Mouse (Mus musculus) cortical plate, adult 2 months (tissue): ENCODE results near the gene Flywch1. TPM values are rescaled to one million over a fixed set of nuclear protein-coding genes. Genes with fewer than 3 reads are reported as not detected.

Source experiments
- H3K27ac ChIP-seq: fragments of 200-500 bp; 2 replicates; pipeline ENCODE4 v1.5.1; 2012; ENCODE audit warnings: low read length, control low read depth, inconsistent platforms; ENCODE audit not compliant: insufficient read depth
- H3K4me1 ChIP-seq: fragments of 200-500 bp; 2 replicates; pipeline ENCODE4 v1.6.1; 2011; ENCODE audit warnings: low read length; ENCODE audit not compliant: control insufficient read depth, insufficient read depth
- H3K4me3 ChIP-seq: fragments of 200-500 bp; 2 replicates; pipeline ENCODE4 v1.5.1; 2011; ENCODE audit warnings: mild to moderate bottlenecking, low read length, control low read depth; ENCODE audit not compliant: insufficient read depth
- CTCF ChIP-seq: fragments of 200-500 bp; IDR thresholded peaks from 2 replicates; pipeline ENCODE4 v1.5.1; 2011; ENCODE audit warnings: mild to moderate bottlenecking, control low read depth, low read length; ENCODE audit not compliant: insufficient read depth; ENCODE audit errors: extremely low read depth
- POLR2A ChIP-seq: fragments of 200-500 bp; IDR thresholded peaks from 2 replicates; pipeline ENCODE4 v1.6.1; 2011; ENCODE audit warnings: mild to moderate bottlenecking, low read length, control low read depth; ENCODE audit not compliant: insufficient read depth; ENCODE audit errors: extremely low read depth
- polyA plus RNA-seq: library from polyadenylated mRNA; depleted of rRNA; stranded (reverse); fragments of >200 nt; gene quantifications from 2 replicates; pipeline ENCODE4 v1.2.3, GENCODE M21; 2012; rRNA removed

Flywch1 gene
- polyA plus RNA-seq, result 257 and 259 TPM in 2 replicates

- peak within 1 kb of the TSS; percentile 97 for H3K4me3 ChIP-seq
- H3K27ac ChIP-seq, result peak within 1 kb of the TSS; percentile 77
- TF ChIP-seq POLR2A (peak; percentile 75; the same call in 1 of the 2 replicates), CTCF (no peak)
- H3K4me1 ChIP-seq, result peaks cover 6% of the 10 kb centered on the region
Observed at GRCm38 (mm10) chr17:23771284-23772218, at the start of gene Flywch1. Flywch1 (minus strand) TSS chr17:23771602.

DNA sequence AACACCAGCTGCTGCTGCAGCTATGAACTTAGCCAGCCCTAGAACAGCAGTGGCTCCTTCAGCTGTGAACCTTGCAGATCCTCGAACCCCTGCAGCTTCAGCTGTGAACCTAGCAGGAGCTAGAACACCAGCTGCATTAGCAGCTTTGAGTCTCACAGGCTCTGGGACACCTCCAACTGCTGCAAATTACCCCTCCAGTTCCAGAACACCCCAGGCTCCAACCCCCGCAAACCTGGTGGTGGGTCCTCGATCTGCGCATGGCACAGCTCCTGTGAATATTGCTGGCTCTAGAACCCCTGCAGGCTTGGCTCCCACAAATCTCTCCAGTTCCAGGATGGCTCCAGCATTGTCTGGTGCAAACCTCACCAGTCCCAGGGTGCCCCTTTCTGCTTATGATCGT, 49.3 kb upstream of the Flywch1 start:
- H3K4me3 ChIP-seq, result no peak overlapping the region
- H3K4me1 ChIP-seq, result no peaks in the 10 kb centered on the region
- no peak overlapping the region for H3K27ac ChIP-seq
- no peak for TF ChIP-seq CTCF
- TF ChIP-seq POLR2A, result no peak

DNA sequence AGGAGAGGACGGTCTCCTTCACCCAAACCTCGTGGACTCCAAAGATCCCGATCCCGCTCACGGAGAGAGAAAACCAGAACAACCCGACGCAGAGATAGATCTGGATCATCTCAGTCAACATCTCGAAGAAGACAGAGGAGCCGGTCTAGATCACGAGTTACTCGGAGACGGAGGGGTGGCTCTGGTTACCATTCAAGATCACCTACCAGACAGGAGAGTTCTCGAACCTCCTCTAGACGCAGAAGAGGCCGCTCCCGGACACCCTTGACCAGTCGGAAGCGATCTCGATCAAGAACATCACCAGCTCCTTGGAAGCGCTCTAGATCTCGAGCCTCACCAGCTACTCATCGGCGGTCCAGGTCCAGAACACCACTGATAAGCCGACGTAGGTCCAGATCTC, 47.8 kb upstream of the Flywch1 start:
- no peak overlapping the region for H3K4me3 ChIP-seq
- H3K27ac ChIP-seq, result no peak overlapping the region
- TF ChIP-seq POLR2A (no peak), CTCF (no peak)

DNA sequence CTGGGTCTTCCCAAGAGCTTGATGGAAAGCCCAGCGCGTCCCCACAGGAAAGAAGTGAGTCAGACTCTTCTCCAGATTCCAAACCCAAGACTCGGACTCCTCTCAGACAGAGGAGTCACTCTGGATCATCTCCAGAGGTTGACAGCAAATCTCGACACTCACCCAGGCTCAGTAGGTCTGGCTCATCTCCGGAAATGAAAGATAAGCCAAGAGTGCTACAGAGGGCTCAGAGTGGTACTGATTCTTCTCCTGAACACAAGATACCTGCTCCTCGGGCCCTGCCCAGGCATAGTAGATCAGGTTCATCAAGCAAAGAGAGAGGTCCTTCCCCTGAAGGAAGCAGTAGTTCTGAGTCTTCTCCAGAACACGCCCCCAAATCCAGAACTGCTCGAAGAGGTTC, 47.2 kb upstream of the Flywch1 start:
- H3K4me1 ChIP-seq, result no peaks in the 10 kb centered on the region
- H3K27ac ChIP-seq, result no peak overlapping the region
- H3K4me3 ChIP-seq, result no peak overlapping the region
- TF ChIP-seq POLR2A (no peak), CTCF (no peak)

More for the DNA sequence above, 47.8 kb upstream of the Flywch1 start:
- H3K4me1 ChIP-seq, result no peaks in the 10 kb centered on the region

GRCm38 (mm10) chr17:23815641-23816040, 44.2 kb upstream of the Flywch1 start:
- Histone ChIP-seq H3K27ac (no peak overlapping the region), H3K4me3 (no peak overlapping the region), H3K4me1 (no peaks in the 10 kb centered on the region)
- TF ChIP-seq CTCF, result no peak
- TF ChIP-seq POLR2A, result no peak

DNA sequence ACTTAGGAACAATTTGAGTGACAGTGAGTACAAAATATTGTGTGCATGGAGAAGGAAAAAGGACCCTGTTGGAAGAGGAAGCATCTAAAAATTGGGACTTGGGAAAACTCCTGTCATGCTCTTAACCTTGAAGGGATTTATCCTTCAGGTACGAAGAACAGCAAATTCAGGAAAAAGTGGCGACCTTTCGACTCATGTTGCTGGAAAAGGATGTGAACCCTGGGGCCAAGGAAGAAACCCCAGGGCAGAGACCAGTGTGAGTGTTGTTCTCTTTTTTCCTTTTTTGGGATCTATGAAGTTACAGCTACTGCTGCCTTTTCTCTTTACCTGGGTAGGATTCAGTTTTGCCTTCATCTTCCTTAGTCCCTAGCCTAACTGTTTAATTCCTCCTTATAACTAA, 36.5 kb upstream of the Flywch1 start:
- Histone ChIP-seq H3K4me1 (0 out of 2 replicates have a peak, but pooled peaks cover 1% of the 10 kb centered on the region), H3K4me3 (no peak overlapping the region), H3K27ac (no peak overlapping the region)
- TF ChIP-seq POLR2A (no peak), CTCF (no peak)

DNA sequence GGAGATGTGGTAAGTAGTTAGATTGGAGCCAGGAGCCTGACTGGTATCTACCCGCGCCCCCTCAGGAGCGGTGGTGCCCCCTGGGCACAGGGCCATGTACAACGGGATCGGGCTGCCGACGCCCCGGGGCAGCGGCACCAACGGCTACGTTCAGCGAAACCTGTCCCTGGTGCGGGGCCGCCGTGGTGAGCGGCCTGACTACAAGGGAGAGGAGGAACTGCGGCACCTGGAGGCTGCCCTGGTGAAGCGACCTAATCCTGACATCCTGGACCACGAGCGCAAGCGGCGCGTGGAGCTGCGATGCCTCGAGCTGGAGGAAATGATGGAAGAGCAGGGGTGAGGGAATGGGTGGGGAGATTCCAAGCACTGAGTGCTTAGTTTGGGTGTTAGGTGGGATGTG, 35.5 kb upstream of the Flywch1 start:
- H3K4me1 ChIP-seq, result 0 out of 2 replicates have a peak, but pooled peaks cover 1% of the 10 kb centered on the region
- H3K27ac ChIP-seq, result no peak overlapping the region
- TF ChIP-seq POLR2A, result no peak
- no peak for TF ChIP-seq CTCF
- peak overlapping the region; percentile 2; the same call in 1 of the 2 replicates for H3K4me3 ChIP-seq

DNA sequence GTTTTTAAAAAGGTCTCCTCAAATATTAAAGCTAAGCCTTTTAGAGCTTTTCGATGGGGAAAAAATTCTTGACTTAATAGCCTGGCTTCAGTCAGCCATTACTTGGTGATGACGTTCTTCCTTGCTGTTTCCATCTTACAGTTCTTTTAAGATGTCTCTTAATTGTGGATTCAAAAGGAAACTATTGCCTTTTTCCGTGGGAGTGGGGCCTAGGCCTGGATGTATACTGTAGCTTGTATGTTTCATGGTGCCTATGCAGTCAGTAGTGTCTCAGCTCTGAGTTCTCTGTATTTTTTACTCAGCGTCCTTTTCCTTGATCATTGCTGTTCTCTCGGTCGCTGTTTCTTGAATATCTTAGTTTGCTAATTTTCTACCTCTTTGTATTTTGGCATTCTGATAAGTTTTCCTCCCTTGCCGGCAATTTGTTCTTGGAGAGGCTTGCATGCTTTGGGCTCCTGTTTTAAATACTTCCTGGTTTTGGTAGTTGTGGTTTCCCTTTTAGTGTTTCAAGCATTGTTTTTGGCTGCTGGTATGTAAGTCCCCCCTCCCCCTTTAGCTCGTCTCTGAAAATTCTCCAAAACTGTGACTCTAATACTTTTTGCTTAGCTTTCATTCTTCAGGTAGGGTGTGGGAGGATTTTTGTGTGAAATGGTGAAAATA, 33.2 kb upstream of the Flywch1 start:
- peak overlapping the region; percentile 80 for H3K4me3 ChIP-seq
- H3K4me1 ChIP-seq, result 0 out of 2 replicates have a peak, but pooled peaks cover 1% of the 10 kb centered on the region
- no peak overlapping the region for H3K27ac ChIP-seq

DNA sequence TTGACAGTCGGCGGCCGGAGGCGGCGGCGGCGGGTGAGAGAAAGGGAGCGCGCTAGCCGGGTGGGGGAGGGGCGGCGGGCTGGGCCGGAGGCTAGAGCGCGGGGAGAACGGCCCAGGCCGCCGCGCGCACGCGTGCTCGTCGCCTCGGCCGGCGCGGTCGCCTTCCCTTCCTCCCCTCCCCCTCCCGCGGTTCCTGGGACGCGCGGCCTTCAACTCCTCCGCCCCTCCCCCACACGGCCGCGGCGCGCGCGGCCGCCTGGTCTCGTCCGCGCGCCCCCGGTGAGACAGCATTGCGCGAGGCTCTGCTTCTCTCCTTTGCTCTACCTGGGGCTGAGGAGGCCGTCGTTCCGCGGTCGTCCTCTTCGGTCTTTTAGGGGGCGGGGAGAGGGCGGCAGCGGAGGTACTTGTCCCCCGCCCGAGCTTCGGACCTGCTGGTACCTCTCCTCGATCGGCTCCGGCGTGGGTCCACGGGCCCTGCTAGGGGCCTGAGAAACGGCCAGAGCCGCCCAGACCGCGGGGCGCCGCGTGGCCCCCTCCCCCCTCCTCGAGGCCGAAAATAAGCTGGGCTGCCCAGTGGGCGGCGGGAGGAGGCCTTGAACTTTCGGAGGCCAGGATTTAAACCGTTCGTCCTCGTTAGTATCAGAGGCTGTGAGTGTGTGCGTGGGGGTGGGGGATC, 32.1 kb upstream of the Flywch1 start:
- Histone ChIP-seq H3K4me1 (0 out of 2 replicates have a peak, but pooled peaks cover 1% of the 10 kb centered on the region), H3K4me3 (peak overlapping the region; percentile 80), H3K27ac (peak overlapping the region; percentile 62)
- TF ChIP-seq POLR2A (no peak), CTCF (no peak)

More for the DNA sequence above, 33.2 kb upstream of the Flywch1 start:
- no peak for TF ChIP-seq POLR2A
- no peak for TF ChIP-seq CTCF
